Mouse (Mus musculus) liver, postnatal 0 days (tissue): ENCODE measurements around the gene Sdccag8. TPM values are rescaled to one million over a fixed set of nuclear protein-coding genes. Genes with fewer than 3 reads are reported as not detected.

Experiments used
- ATAC-seq: fragments of 200-750 bp; cut with Nextera tagmentation; 2 replicates; pipeline ENCODE4 v1.8.0; 2017; ENCODE audit warnings: mild to moderate bottlenecking, moderate library complexity
- DNase-seq: peaks from one replicate; pipeline ENCODE4 v3.0.0-alpha.2; 2016
- H3K27ac ChIP-seq: fragments of 300-500 bp; sonication (generic); 2 replicates; pipeline ENCODE4 v1.5.1; 2014; ENCODE audit warnings: antibody characterized with exemption, moderate library complexity, mild to moderate bottlenecking, low read depth
- H3K27me3 ChIP-seq: fragments of 300-500 bp; sonication (generic); 2 replicates; pipeline ENCODE4 v1.6.1; 2014; ENCODE audit warnings: low read length, control low read depth, mixed read lengths; ENCODE audit not compliant: insufficient read depth
- H3K36me3 ChIP-seq: fragments of 300-500 bp; sonication (generic); replicated peaks from 2 replicates; pipeline ENCODE4 v1.6.1; 2014; ENCODE audit warnings: mild to moderate bottlenecking, control low read depth, low read length, moderate library complexity, mixed read lengths; ENCODE audit not compliant: insufficient read depth
- H3K4me1 ChIP-seq: fragments of 300-500 bp; sonication (generic); 2 replicates; pipeline ENCODE4 v1.6.1; 2014; ENCODE audit warnings: antibody characterized with exemption, mild to moderate bottlenecking, control low read depth; ENCODE audit not compliant: insufficient read depth
- H3K4me2 ChIP-seq: fragments of 300-500 bp; sonication (generic); 2 replicates; pipeline ENCODE4 v1.6.1; 2014; ENCODE audit warnings: low read depth, mild to moderate bottlenecking, low read length, moderate library complexity, mixed read lengths
- H3K4me3 ChIP-seq: fragments of 300-500 bp; sonication (generic); 2 replicates; pipeline ENCODE4 v1.5.1; 2014; ENCODE audit warnings: low read depth, low read length
- H3K9ac ChIP-seq: fragments of 300-500 bp; sonication (generic); replicated peaks from 2 replicates; pipeline ENCODE4 v1.6.1; 2014; ENCODE audit warnings: mild to moderate bottlenecking, moderate library complexity
- H3K9me3 ChIP-seq: fragments of 300-500 bp; sonication (generic); 2 replicates; pipeline ENCODE4 v1.6.1; 2016; ENCODE audit warnings: mild to moderate bottlenecking, control low read depth, low read length, mixed read lengths
- CTCF ChIP-seq: sonication (generic); IDR thresholded peaks from 2 replicates; pipeline ENCODE4 v1.5.1; 2016; ENCODE audit warnings: antibody characterized with exemption, low read depth
- EP300 ChIP-seq: IDR thresholded peaks from 2 replicates; pipeline ENCODE4 v1.6.1; 2016; ENCODE audit warnings: antibody characterized with exemption, low read depth, mild to moderate bottlenecking
- WGBS: fragments of 180-500 bp; shearing (Covaris S2); extraction: QIAGEN DNeasy Blood & Tissue Kit; methylation state at CpG from one replicate; pipeline ENCODE4 v1.1.7; 2014; ENCODE audit not compliant: insufficient replicate concordance; 5-methylcytosine and 5-hydroxymethylcytosine counted together
- polyA plus RNA-seq: library from polyadenylated mRNA; unstranded; fragments of >200 nt; fragmentation: Nextera tagmentation; extraction: Ambion mirVana; gene quantifications from 2 replicates; pipeline ENCODE4 v1.2.1, GENCODE M21; 2015

Sdccag8 gene
- polyA plus RNA-seq, 1 experiment from 2014 or later: 4.5 TPM

DNA sequence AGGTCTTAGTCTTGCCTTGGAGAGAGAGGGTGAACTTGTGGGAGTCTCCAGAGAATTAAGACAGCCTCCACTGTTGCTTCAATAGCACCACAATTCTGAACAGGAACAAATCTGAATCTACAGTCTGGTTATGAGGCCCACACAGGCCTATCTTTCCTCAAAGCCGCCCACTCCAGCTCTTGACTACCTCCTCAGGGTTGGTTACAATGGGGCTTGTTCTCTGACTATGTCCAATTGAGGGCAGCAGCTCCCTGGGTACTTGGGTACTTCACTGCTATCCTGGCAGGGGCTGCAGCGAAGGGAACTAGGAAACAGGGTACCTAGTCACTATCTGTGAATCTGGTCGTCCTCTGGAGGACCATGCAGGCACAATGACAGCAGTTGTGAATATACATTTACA, 213.2 kb downstream of the Sdccag8 start:
- no peak overlapping the region for H3K9ac ChIP-seq
- H3K4me2 ChIP-seq: no peak overlapping the region
- H3K36me3 ChIP-seq: no peaks in the 10 kb centered on the region
- ATAC-seq: no peak
- no peak for DNase-seq
- H3K4me1 ChIP-seq: no peaks in the 10 kb centered on the region
- 82% methylated on average over 3 of the region's 3 CpGs for WGBS
- no peak overlapping the region for H3K4me3 ChIP-seq
- H3K9me3 ChIP-seq: no peaks in the 10 kb centered on the region
- H3K27me3 ChIP-seq: no peaks in the 10 kb centered on the region
- H3K27ac ChIP-seq: no peak overlapping the region
- TF ChIP-seq EP300 (no peak), CTCF (no peak)

- no peak overlapping the region for H3K9ac ChIP-seq
- H3K4me1 ChIP-seq: no peaks in the 10 kb centered on the region
- TF ChIP-seq EP300 (no peak), CTCF (no peak)
- no peak for DNase-seq
- no peak for ATAC-seq
- no peak overlapping the region for H3K4me2 ChIP-seq
- WGBS: 51% methylated on average over 2 of the region's 2 CpGs
- H3K27ac ChIP-seq: no peak overlapping the region
- H3K36me3 ChIP-seq: no peaks in the 10 kb centered on the region
- H3K9me3 ChIP-seq: no peaks in the 10 kb centered on the region
- H3K4me3 ChIP-seq: no peak overlapping the region
- H3K27me3 ChIP-seq: no peaks in the 10 kb centered on the region
Observed at GRCm38 (mm10) chr1:177029032-177029431, 214.6 kb downstream of the Sdccag8 start.

GRCm38 (mm10) chr1:177030669-177031068, 216.2 kb downstream of the Sdccag8 start:
- H3K4me1 ChIP-seq: no peaks in the 10 kb centered on the region
- no peak for ATAC-seq
- H3K27ac ChIP-seq: no peak overlapping the region
- no peak for TF ChIP-seq EP300
- H3K4me2 ChIP-seq: no peak overlapping the region
- no peaks in the 10 kb centered on the region for H3K36me3 ChIP-seq
- no peak overlapping the region for H3K4me3 ChIP-seq
- no peaks in the 10 kb centered on the region for H3K9me3 ChIP-seq
- DNase-seq: no peak
- H3K27me3 ChIP-seq: no peaks in the 10 kb centered on the region
- WGBS: 81% methylated on average over 3 of the region's 3 CpGs
- no peak overlapping the region for H3K9ac ChIP-seq

- Histone ChIP-seq H3K27me3 (no peaks in the 10 kb centered on the region), H3K4me2 (no peak overlapping the region), H3K4me1 (no peaks in the 10 kb centered on the region), H3K36me3 (no peaks in the 10 kb centered on the region), H3K9ac (no peak overlapping the region), H3K27ac (no peak overlapping the region), H3K9me3 (no peaks in the 10 kb centered on the region), H3K4me3 (no peak overlapping the region)
- no peak for ATAC-seq
- TF ChIP-seq EP300 (no peak), CTCF (no peak)
- DNase-seq: no peak
- 83% methylated on average over 1 of the region's 1 CpGs for WGBS
Observed at GRCm38 (mm10) chr1:177031196-177031595, 216.7 kb downstream of the Sdccag8 start.

DNA sequence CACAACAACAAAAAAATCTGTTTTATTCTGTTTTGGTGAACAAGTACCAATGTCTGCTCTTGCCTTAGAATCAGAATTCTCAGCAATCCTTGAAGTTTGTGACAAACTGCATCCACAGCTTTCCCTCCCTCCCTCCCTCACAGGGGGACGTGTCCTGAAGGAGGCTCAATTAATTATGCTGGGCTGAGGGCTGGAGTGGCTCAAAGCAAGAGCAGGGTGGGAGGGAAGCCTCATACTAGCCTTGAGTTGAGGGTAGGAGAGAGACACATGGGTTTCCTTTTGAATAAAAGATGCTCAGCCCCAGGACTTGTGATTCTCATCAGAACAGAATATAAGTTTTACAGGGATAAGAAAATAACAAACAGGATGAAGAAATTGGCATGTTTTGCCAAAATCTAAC, 217.8 kb downstream of the Sdccag8 start:
- Histone ChIP-seq H3K4me1 (no peaks in the 10 kb centered on the region), H3K27ac (no peak overlapping the region), H3K36me3 (no peaks in the 10 kb centered on the region), H3K9ac (no peak overlapping the region), H3K27me3 (no peaks in the 10 kb centered on the region), H3K4me3 (no peak overlapping the region), H3K4me2 (no peak overlapping the region), H3K9me3 (no peaks in the 10 kb centered on the region)
- no peak for DNase-seq
- WGBS: 58% methylated on average over 1 of the region's 1 CpGs
- no peak for TF ChIP-seq EP300
- no peak for TF ChIP-seq CTCF
- no peak for ATAC-seq

DNA sequence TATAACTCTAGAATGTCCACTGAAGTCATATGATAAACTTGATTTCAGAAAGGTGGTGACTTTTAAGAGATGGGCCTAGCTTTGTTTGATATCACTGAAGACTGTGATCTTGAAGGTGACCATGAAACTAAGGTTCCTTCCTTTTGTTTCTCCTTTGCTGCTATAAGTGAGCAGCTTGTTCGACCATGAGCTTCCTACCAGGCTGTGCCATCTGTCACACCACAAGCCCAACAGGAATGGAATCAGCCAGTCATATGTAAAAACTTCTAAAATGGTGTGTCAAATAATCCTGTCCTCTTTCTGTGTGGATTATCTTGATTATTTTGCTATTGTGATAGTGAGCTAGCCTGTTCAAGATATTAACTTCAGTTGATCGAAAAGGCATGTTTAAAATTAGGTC, 221.0 kb downstream of the Sdccag8 start:
- WGBS: 80% methylated on average over 2 of the region's 2 CpGs
- H3K27ac ChIP-seq: no peak overlapping the region
- H3K9me3 ChIP-seq: no peaks in the 10 kb centered on the region
- no peak overlapping the region for H3K9ac ChIP-seq
- no peaks in the 10 kb centered on the region for H3K4me1 ChIP-seq
- no peaks in the 10 kb centered on the region for H3K27me3 ChIP-seq
- DNase-seq (no peak), ATAC-seq (no peak)
- no peaks in the 10 kb centered on the region for H3K36me3 ChIP-seq
- TF ChIP-seq CTCF: no peak
- TF ChIP-seq EP300: no peak
- H3K4me2 ChIP-seq: no peak overlapping the region
- no peak overlapping the region for H3K4me3 ChIP-seq

GRCm38 (mm10) chr1:177038383-177038782, 223.9 kb downstream of the Sdccag8 start:
- H3K4me2 ChIP-seq: no peak overlapping the region
- ATAC-seq (no peak), DNase-seq (no peak)
- no peaks in the 10 kb centered on the region for H3K27me3 ChIP-seq
- no peak overlapping the region for H3K4me3 ChIP-seq
- H3K27ac ChIP-seq: no peak overlapping the region
- H3K9me3 ChIP-seq: no peaks in the 10 kb centered on the region
- 66% methylated on average over 2 of the region's 2 CpGs for WGBS
- no peak for TF ChIP-seq CTCF
- no peak for TF ChIP-seq EP300
- H3K9ac ChIP-seq: no peak overlapping the region
- H3K36me3 ChIP-seq: no peaks in the 10 kb centered on the region
- H3K4me1 ChIP-seq: no peaks in the 10 kb centered on the region
